Mouse (Mus musculus): ENCODE data around the gene Rnf217.

DNA sequence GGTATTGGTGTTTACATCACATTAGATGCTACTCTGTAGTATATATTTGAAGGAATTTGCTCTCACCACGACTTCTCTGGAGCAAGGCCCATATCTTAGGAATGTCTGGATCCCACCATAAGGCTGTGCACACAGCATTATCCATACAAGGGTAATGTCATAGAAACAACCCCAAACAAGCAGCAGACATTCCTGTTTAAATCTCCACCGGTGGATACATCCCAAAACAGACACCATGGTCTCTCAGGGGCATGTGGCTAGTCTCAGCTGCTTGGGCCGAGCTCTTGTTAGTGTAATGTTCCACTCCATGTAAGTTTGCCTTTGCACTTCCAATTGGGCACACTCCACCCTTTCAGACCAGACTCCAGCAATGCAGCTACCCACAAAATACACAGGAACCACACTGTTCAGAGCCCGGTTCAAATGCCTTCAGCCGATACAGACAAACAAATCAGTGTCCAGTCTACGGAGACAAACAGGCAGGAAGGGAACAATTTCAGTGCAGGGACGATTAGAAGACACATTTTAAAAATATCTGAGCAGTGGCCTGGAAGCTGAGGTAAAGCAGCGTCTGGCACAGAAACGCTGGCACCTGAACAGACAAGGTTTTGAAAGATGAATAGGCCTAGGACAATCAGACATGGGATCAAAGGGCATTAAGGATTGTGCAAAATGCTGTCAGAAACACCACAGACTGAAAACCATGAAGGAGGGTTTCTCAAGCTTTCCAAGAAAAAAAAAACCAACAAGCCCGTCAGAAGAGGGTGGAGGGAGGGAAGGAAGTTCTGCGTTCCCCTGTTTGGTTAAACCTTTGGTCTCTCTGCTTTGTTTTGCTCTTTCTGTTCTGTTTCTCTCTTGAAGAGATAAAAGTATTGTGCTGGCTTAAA is 1.8 kb downstream of the Rnf217 start:
- TF ChIP-seq CTCF (IDR thresholded peaks at IDR 0.05; ENCODE audit: insufficient read depth, low read length), result no peak
- TF ChIP-seq POLR2A (IDR thresholded peaks at IDR 0.05; ENCODE audit: borderline replicate concordance, extremely low read depth, low read depth, low read length), result no peak
